Mouse (Mus musculus) midbrain, embryonic 12.5 days (tissue): ENCODE data around the gene Platr17. TPM values are rescaled to one million over a fixed set of nuclear protein-coding genes. Genes with fewer than 3 reads are reported as not detected.

ENCODE experiments used
- ATAC-seq: fragments of 200-750 bp; cut with Nextera tagmentation; 2 replicates; pipeline ENCODE4 v1.8.0; 2017; ENCODE audit warnings: low read depth, moderate TSS enrichment, moderate library complexity; ENCODE audit not compliant: low FRiP score
- H3K27ac ChIP-seq: fragments of 300-500 bp; sonication (generic); replicated peaks from 2 replicates; pipeline ENCODE4 v1.5.1; 2016; ENCODE audit warnings: mild to moderate bottlenecking
- H3K27me3 ChIP-seq: fragments of 300-500 bp; sonication (generic); 2 replicates; pipeline ENCODE4 v1.6.1; 2016; ENCODE audit warnings: mild to moderate bottlenecking
- H3K36me3 ChIP-seq: fragments of 300-500 bp; sonication (generic); 2 replicates; pipeline ENCODE4 v1.6.1; 2016
- H3K4me1 ChIP-seq: fragments of 300-500 bp; sonication (generic); 2 replicates; pipeline ENCODE4 v1.6.1; 2016
- H3K4me2 ChIP-seq: fragments of 300-500 bp; sonication (generic); replicated peaks from 2 replicates; pipeline ENCODE4 v1.6.1; 2016; ENCODE audit warnings: mild to moderate bottlenecking, moderate library complexity
- H3K4me3 ChIP-seq: fragments of 300-500 bp; sonication (generic); 2 replicates; pipeline ENCODE4 v1.5.1; 2016; ENCODE audit warnings: mild to moderate bottlenecking
- H3K9ac ChIP-seq: fragments of 300-500 bp; sonication (generic); replicated peaks from 2 replicates; pipeline ENCODE4 v1.6.1; 2016; ENCODE audit warnings: mild to moderate bottlenecking, moderate library complexity
- H3K9me3 ChIP-seq: fragments of 300-500 bp; sonication (generic); 2 replicates; pipeline ENCODE4 v1.6.1; 2016; ENCODE audit warnings: mild to moderate bottlenecking
- WGBS: fragments of 180-500 bp; shearing (Covaris S2); methylation state at CpG from one replicate; pipeline ENCODE4 v1.1.7; 2016; 5-methylcytosine and 5-hydroxymethylcytosine counted together
- polyA plus RNA-seq: library from polyadenylated mRNA; unstranded; fragments of >200 nt; fragmentation: Nextera tagmentation; extraction: Ambion mirVana; gene quantifications from 2 replicates; pipeline ENCODE4 v1.2.1, GENCODE M21; 2016

Platr17 gene
- polyA plus RNA-seq, 1 experiment from 2014 or later: 0.23 TPM

- no peak for ATAC-seq
- Histone ChIP-seq H3K36me3 (peaks cover 54% of the 10 kb centered on the region), H3K4me2 (peak overlapping the region; percentile 99; the same call in 1 of the 2 replicates), H3K9me3 (no peaks in the 10 kb centered on the region), H3K4me3 (no peak overlapping the region), H3K9ac (no peak overlapping the region), H3K27me3 (no peaks in the 10 kb centered on the region), H3K4me1 (peaks cover 24% of the 10 kb centered on the region), H3K27ac (no peak overlapping the region)
- 82% methylated on average over 11 of the region's 11 CpGs for WGBS
These were observed 33.8 kb downstream of the Platr17 start for GRCm38 (mm10) chr17:33938783-33939182.

- H3K27ac ChIP-seq: 0 out of 2 replicates have a peak within 1 kb of the TSS, but pooled peaks have one; percentile 16
- under 1% methylated on average over 36 of the region's 36 CpGs for WGBS
- H3K9ac ChIP-seq: peak within 1 kb of the TSS; percentile 79
- ATAC-seq: peak; percentile 90
- H3K9me3 ChIP-seq: no peaks in the 10 kb centered on the region
- H3K4me3 ChIP-seq: peak within 1 kb of the TSS; percentile 91
- H3K4me1 ChIP-seq: peaks cover 24% of the 10 kb centered on the region
- H3K36me3 ChIP-seq: peaks cover 59% of the 10 kb centered on the region
- peak within 1 kb of the TSS; percentile 99 for H3K4me2 ChIP-seq
- no peaks in the 10 kb centered on the region for H3K27me3 ChIP-seq
These were observed 35.4 kb downstream of the Platr17 start, which contains the start of the genes Pfdn6 and Wdr46 for GRCm38 (mm10) chr17:33940206-33940805. Pfdn6 (minus strand) TSS chr17:33940343. Wdr46 (plus strand) TSS chr17:33940660.

GRCm38 (mm10) chr17:33940981-33941380 lies 36.0 kb downstream of the Platr17 start:
- peaks cover 24% of the 10 kb centered on the region for H3K4me1 ChIP-seq
- H3K4me3 ChIP-seq: peak overlapping the region; percentile 91
- H3K9me3 ChIP-seq: no peaks in the 10 kb centered on the region
- H3K9ac ChIP-seq: peak overlapping the region; percentile 79
- peaks cover 59% of the 10 kb centered on the region for H3K36me3 ChIP-seq
- no peak overlapping the region for H3K27ac ChIP-seq
- WGBS: 3% methylated on average over 26 of the region's 26 CpGs
- peak overlapping the region; percentile 99 for H3K4me2 ChIP-seq
- H3K27me3 ChIP-seq: no peaks in the 10 kb centered on the region
- ATAC-seq: peak; percentile 5; the same call in 1 of the 2 replicates

GRCm38 (mm10) chr17:33941381-33941780 lies 36.4 kb downstream of the Platr17 start:
- Histone ChIP-seq H3K36me3 (peaks cover 60% of the 10 kb centered on the region), H3K4me2 (peak overlapping the region; percentile 99), H3K27ac (no peak overlapping the region), H3K27me3 (no peaks in the 10 kb centered on the region), H3K4me3 (peak overlapping the region; percentile 91), H3K9ac (peak overlapping the region; percentile 79), H3K9me3 (no peaks in the 10 kb centered on the region), H3K4me1 (peaks cover 24% of the 10 kb centered on the region)
- ATAC-seq: no peak
- 65% methylated on average over 19 of the region's 19 CpGs for WGBS

- Histone ChIP-seq H3K4me2 (no peak overlapping the region), H3K27me3 (no peaks in the 10 kb centered on the region), H3K4me3 (no peak overlapping the region), H3K9me3 (no peaks in the 10 kb centered on the region), H3K36me3 (peaks cover 58% of the 10 kb centered on the region), H3K9ac (no peak overlapping the region), H3K27ac (no peak overlapping the region), H3K4me1 (peaks cover 24% of the 10 kb centered on the region)
- no peak for ATAC-seq
- WGBS: 93% methylated on average over 15 of the region's 15 CpGs
These were observed 38.5 kb downstream of the Platr17 start for GRCm38 (mm10) chr17:33943454-33943853.

- no peaks in the 10 kb centered on the region for H3K27me3 ChIP-seq
- WGBS: 91% methylated on average over 10 of the region's 10 CpGs
- H3K27ac ChIP-seq: no peak overlapping the region
These were observed 42.6 kb downstream of the Platr17 start for GRCm38 (mm10) chr17:33947430-33948089.

GRCm38 (mm10) chr17:33948090-33948904 lies 43.4 kb downstream of the Platr17 start:
- peaks cover 77% of the 10 kb centered on the region for H3K36me3 ChIP-seq
- peaks cover 38% of the 10 kb centered on the region for H3K4me1 ChIP-seq
- no peak overlapping the region for H3K4me2 ChIP-seq
- H3K9ac ChIP-seq: no peak overlapping the region
- no peak overlapping the region for H3K27ac ChIP-seq
- no peaks in the 10 kb centered on the region for H3K27me3 ChIP-seq
- no peak for ATAC-seq
- H3K9me3 ChIP-seq: no peaks in the 10 kb centered on the region
- WGBS: 87% methylated on average over 22 of the region's 22 CpGs
- no peak overlapping the region for H3K4me3 ChIP-seq

More at GRCm38 (mm10) chr17:33947430-33948089, 42.6 kb downstream of the Platr17 start:
- peaks cover 31% of the 10 kb centered on the region for H3K4me1 ChIP-seq
- ATAC-seq: no peak
- no peak overlapping the region for H3K4me2 ChIP-seq
- H3K9ac ChIP-seq: no peak overlapping the region
- H3K9me3 ChIP-seq: no peaks in the 10 kb centered on the region
- H3K36me3 ChIP-seq: peaks cover 77% of the 10 kb centered on the region
- no peak overlapping the region for H3K4me3 ChIP-seq

GRCm38 (mm10) chr17:33948905-33949537 lies 44.1 kb downstream of the Platr17 start:
- ATAC-seq: no peak
- peaks cover 75% of the 10 kb centered on the region for H3K36me3 ChIP-seq
- no peak overlapping the region for H3K4me2 ChIP-seq
- 93% methylated on average over 19 of the region's 19 CpGs for WGBS
- no peaks in the 10 kb centered on the region for H3K27me3 ChIP-seq
- H3K9me3 ChIP-seq: no peaks in the 10 kb centered on the region
- H3K4me3 ChIP-seq: no peak overlapping the region
- no peak overlapping the region for H3K9ac ChIP-seq
- peaks cover 46% of the 10 kb centered on the region for H3K4me1 ChIP-seq
- H3K27ac ChIP-seq: no peak overlapping the region

GRCm38 (mm10) chr17:33950131-33950625 lies 45.2 kb downstream of the Platr17 start:
- Histone ChIP-seq H3K27ac (peak overlapping the region; percentile 89; the same call in 1 of the 2 replicates), H3K4me2 (peak overlapping the region; percentile 76), H3K27me3 (no peaks in the 10 kb centered on the region), H3K4me1 (peaks cover 54% of the 10 kb centered on the region), H3K9ac (peak overlapping the region; percentile 63), H3K36me3 (peaks cover 66% of the 10 kb centered on the region), H3K4me3 (peak overlapping the region; percentile 48), H3K9me3 (no peaks in the 10 kb centered on the region)
- WGBS: 74% methylated on average over 10 of the region's 10 CpGs
- ATAC-seq: no peak

- peak; percentile 67 for ATAC-seq
- H3K36me3 ChIP-seq: peaks cover 55% of the 10 kb centered on the region
These were observed 46.3 kb downstream of the Platr17 start, which contains the start of gene B3galt4 for GRCm38 (mm10) chr17:33951021-33951946. B3galt4 (minus strand) TSS chr17:33951488.

More at GRCm38 (mm10) chr17:33951021-33951946, 46.3 kb downstream of the Platr17 start, which contains the start of gene B3galt4:
- WGBS: 2% methylated on average over 45 of the region's 45 CpGs
- H3K27me3 ChIP-seq: no peaks in the 10 kb centered on the region
- peaks cover 55% of the 10 kb centered on the region for H3K4me1 ChIP-seq
- H3K4me3 ChIP-seq: peak within 1 kb of the TSS; percentile 48
- no peaks in the 10 kb centered on the region for H3K9me3 ChIP-seq
- peak within 1 kb of the TSS; percentile 89 for H3K27ac ChIP-seq
- peak within 1 kb of the TSS; percentile 63 for H3K9ac ChIP-seq
- H3K4me2 ChIP-seq: peak within 1 kb of the TSS; percentile 76
